Mouse (Mus musculus) bone marrow macrophage, adult 2 months (primary cell): ENCODE results near the gene Ptpn12. TPM values are rescaled to one million over a fixed set of nuclear protein-coding genes. Genes with fewer than 3 reads are reported as not detected.

Source experiments
- H3K27ac ChIP-seq: 2 replicates; pipeline ENCODE4 v1.5.1; 2012; ENCODE audit warnings: low read depth, low read length; ENCODE audit not compliant: insufficient read depth
- H3K4me1 ChIP-seq: 2 replicates; pipeline ENCODE4 v1.6.1; 2012; ENCODE audit warnings: low read length; ENCODE audit not compliant: control insufficient read depth, insufficient read depth
- H3K4me3 ChIP-seq: 2 replicates; pipeline ENCODE4 v1.5.1; 2012; ENCODE audit warnings: mild to moderate bottlenecking, low read length, moderate library complexity; ENCODE audit not compliant: insufficient read depth
- CTCF ChIP-seq: IDR thresholded peaks from 2 replicates; pipeline ENCODE4 v1.5.1; 2012; ENCODE audit warnings: low read depth, mild to moderate bottlenecking, low read length, moderate library complexity
- POLR2A ChIP-seq: IDR thresholded peaks from 2 replicates; pipeline ENCODE4 v1.6.1; 2012; ENCODE audit warnings: mild to moderate bottlenecking, low read depth, low read length, borderline replicate concordance
- polyA plus RNA-seq: library from polyadenylated mRNA; stranded (reverse); fragments of >200 nt; gene quantifications from 2 replicates; pipeline ENCODE4 v1.2.4, GENCODE M21; 2012; ENCODE audit not compliant: missing spikeins, insufficient read depth, insufficient read length

The Ptpn12 gene
- polyA plus RNA-seq, 1 experiment: 86.0 TPM

- H3K4me1 ChIP-seq: no peaks in the 10 kb centered on the region
- H3K4me3 ChIP-seq: no peak overlapping the region
- H3K27ac ChIP-seq: no peak overlapping the region
- TF ChIP-seq POLR2A (no peak), CTCF (no peak)
Observed at GRCm38 (mm10) chr5:20983505-20983904, 72.2 kb downstream of the Ptpn12 start.

DNA sequence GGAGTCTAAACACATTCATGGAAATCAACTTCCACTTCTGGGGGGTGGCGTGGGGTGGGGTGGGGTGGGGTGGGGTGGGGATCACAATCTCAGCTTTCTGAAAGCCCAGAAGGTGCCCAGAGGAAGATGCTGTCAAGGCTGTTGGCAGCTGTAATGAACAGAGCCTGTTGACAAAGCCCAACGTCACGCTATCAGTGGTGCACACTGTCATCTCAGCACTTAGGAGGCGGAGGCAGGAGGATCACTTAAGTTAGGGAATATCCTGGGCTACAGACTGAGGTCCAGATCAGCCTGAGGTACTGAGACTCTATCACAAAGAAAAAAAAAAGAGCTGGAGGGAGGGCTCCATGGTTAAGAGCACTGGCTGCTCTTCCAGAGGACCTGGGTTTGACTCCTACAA, 81.0 kb downstream of the Ptpn12 start:
- Histone ChIP-seq H3K27ac (no peak overlapping the region), H3K4me3 (no peak overlapping the region), H3K4me1 (peaks cover 7% of the 10 kb centered on the region)
- TF ChIP-seq CTCF: no peak

DNA sequence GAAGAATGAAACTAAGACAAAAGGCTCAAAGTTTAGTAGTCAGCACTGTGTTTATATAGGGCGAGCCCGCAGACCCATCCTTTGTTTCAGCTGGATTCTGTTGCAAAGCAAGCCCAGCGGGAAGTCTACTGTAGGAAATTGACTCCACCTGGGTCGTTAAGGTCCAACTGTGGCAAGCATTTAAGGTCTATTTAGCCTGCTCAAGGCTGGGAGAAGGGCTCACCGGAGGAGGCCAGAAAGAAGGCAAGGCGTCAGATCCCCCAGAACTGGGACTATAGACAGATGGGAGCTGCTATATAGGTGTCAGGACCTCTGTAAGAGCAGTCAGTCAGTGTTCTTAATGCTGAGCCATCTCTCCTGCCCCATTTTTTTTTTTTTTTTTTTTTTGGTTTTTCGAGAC, 81.7 kb downstream of the Ptpn12 start:
- Histone ChIP-seq H3K27ac (no peak overlapping the region), H3K4me3 (no peak overlapping the region), H3K4me1 (peaks cover 7% of the 10 kb centered on the region)
- no peak for TF ChIP-seq CTCF
- no peak for TF ChIP-seq POLR2A

DNA sequence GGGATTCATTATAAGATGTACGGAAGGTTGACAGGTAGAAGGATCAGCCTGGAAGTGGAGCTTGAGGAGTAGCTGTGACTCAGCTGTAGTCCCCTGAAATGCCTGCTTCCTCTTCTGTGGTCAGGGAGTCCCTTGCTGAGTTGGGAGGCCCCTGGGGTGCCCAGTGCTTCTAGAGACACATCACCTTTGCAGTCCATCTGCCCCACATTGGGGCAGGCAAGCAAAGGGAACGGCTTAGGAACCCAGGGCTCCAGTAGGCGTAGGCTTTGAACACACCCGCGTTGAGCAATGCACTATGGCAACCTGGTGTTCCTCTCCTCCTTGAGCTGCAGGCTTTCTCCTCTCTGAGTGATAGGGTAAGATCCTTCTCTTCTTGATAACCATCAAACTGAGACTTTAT, 82.6 kb downstream of the Ptpn12 start:
- Histone ChIP-seq H3K4me3 (no peak overlapping the region), H3K27ac (no peak overlapping the region), H3K4me1 (peaks cover 13% of the 10 kb centered on the region)
- TF ChIP-seq CTCF: no peak

DNA sequence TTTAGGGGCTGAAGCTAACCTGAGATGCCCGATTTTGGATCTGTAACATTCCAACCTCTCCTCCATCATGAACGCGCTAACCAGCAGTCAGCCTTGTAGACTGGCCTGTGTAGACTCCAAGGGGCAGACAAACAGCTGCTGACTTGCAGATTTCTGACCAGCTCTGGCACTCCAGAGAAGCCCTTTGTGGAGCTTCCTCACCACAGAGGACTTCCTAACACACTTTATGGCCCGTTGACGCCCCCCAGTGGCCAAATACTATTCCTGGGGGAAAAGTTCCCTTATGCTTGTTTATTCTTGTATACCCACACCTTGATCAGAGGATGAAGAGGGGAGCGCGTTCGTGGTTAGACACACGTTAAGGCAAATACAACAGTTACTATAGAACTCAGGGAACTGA, 86.7 kb downstream of the Ptpn12 start:
- TF ChIP-seq POLR2A (no peak), CTCF (no peak)
- Histone ChIP-seq H3K27ac (0 out of 2 replicates have a peak overlapping the region, but pooled peaks have one; percentile 38), H3K4me3 (no peak overlapping the region), H3K4me1 (peaks cover 19% of the 10 kb centered on the region)

DNA sequence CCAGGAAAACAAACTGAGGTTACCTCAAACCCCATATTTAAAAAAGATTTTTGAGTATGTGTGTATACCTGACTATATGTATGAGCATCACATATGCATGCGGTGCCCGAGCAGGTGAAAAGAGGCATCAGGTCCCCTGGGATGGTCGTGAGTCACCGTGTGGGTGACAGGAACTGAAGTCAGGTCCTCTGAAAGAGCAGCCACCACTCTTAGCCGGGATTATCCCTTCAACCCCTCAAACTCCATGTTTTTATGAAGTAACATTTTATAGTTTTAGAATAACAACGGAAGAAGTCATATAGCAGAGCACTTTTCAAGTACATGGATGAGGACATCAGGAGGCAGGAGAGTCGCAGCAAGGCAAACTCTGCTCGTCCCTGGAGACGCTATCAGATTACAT, 87.2 kb downstream of the Ptpn12 start:
- H3K27ac ChIP-seq: peak overlapping the region; percentile 38

DNA sequence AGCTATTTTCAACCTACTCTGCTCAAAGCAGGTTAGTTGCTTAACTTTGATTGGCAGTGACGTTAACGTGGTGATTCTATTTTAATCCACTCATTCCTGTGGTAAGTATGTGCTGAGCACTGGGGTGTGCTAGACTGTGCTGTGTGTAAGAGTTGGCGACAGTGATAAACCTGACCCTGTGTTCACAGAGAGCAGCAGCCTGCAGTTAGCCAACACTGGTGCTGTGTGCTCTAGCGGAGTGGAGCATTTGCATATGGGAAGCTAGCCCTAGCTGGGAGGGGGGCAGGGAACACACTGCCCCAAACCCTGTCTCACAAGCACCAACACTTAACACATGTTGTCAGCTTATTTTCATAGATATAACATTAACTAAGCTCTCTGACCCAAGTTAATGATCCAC, 87.8 kb downstream of the Ptpn12 start:
- Histone ChIP-seq H3K27ac (peak overlapping the region; percentile 38), H3K4me3 (peak overlapping the region; percentile 32), H3K4me1 (peaks cover 15% of the 10 kb centered on the region)
- TF ChIP-seq CTCF: no peak
- no peak for TF ChIP-seq POLR2A

More for the DNA sequence above, 87.2 kb downstream of the Ptpn12 start:
- H3K4me3 ChIP-seq: no peak overlapping the region
- peaks cover 19% of the 10 kb centered on the region for H3K4me1 ChIP-seq
- no peak for TF ChIP-seq CTCF
- TF ChIP-seq POLR2A: no peak

DNA sequence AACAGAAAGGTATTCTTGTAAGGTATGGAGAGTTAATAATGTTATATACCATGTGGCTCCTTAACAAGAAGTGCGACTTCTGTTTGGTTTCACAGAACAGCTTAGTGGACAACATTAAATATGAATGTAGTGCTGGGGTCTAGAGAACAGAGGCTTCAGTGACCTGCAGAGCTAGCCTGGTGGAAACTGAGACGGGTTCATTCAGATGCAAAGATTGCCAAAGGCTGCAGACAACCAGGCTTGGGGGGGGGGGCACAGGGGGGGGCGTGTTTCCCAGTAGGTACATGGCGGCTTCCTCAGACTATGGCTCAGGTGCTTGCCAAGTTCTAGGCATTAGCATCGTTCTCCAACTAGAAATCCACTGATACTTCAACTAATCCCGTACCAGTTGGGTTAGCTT, 91.3 kb downstream of the Ptpn12 start:
- TF ChIP-seq POLR2A: no peak
- no peak for TF ChIP-seq CTCF
- H3K4me1 ChIP-seq: peaks cover 12% of the 10 kb centered on the region
- no peak overlapping the region for H3K27ac ChIP-seq
- H3K4me3 ChIP-seq: no peak overlapping the region

DNA sequence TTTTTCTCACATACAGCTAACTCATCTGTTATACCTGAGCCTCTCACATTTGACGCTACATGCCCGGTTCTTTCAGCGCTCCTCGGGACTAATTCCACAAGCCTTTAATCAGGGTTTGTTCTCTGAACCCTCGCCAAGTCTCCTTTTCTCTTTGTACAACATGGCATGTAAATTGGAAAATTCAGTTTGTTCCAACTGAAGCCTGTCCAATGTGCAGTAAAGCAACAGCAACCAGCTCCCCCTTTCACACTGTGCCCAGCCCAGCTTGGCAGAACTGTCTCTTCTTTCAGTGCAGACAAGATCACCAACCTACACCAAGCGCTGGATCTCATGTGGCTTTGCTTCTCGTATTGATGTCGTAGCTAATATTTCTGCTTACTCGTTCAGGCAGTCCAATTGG, 92.4 kb downstream of the Ptpn12 start:
- H3K4me1 ChIP-seq: peaks cover 6% of the 10 kb centered on the region

GRCm38 (mm10) chr5:20960927-20961326, 94.8 kb downstream of the Ptpn12 start:
- no peaks in the 10 kb centered on the region; the same call in 1 of the 2 replicates for H3K4me1 ChIP-seq
- TF ChIP-seq POLR2A: no peak
- no peak overlapping the region for H3K4me3 ChIP-seq
- no peak overlapping the region for H3K27ac ChIP-seq

More for the DNA sequence above, 92.4 kb downstream of the Ptpn12 start:
- Histone ChIP-seq H3K4me3 (no peak overlapping the region), H3K27ac (no peak overlapping the region)
- TF ChIP-seq CTCF (no peak), POLR2A (no peak)

DNA sequence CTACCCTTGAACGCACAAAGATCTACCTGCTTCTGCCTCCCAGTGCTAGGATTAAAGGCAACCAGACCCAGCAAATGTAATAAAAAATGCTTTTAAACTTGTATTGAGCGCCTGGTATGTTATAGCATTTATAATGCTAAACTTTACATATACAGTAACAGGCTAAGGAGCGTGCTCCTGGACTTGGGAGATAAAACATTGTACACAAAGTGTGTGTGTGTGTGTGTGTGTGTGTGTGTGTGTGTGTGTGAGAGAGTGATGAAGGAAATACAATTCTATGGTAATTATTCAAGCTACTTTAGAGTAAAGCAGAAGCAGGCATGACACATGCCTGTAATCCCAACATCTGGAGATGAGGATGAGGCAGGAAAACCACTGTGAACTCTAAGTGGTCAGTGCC, 99.4 kb downstream of the Ptpn12 start, which contains the start of gene Rsbn1l:
Gene Rsbn1l, minus strand, starts transcription at position 101 of the 400 bp plus-strand sequence.
- peaks cover 16% of the 10 kb centered on the region for H3K4me1 ChIP-seq
- TF ChIP-seq POLR2A (no peak), CTCF (no peak)
- peak within 1 kb of the TSS; percentile 16 for H3K4me3 ChIP-seq
- H3K27ac ChIP-seq: peak within 1 kb of the TSS; percentile 5
